ENCODE assay signal across 10 mouse cellular contexts in the genomic region with DNA sequence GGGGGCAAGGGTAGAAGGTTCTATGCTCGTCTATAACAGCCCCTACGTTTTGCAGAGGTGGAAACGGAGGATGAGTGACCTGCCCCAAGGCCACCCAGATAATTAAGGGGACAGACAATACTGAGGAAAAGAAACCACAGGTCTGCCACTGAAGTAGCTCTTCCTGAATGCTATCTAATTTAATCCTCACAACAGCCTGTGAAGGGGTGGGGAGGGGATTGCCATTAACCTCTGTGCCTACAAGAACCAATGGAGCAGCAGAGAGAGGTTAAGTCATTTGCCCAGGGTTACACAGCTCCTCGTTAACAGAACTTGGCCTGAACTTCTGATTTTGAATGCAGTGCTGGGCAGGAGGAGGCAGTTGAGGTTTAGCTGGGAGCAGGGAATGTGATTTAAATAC. TPM values are rescaled to one million over a fixed set of nuclear protein-coding genes. Genes with fewer than 3 reads are reported as not detected.
DNase-seq lines count a peak whose midpoint lies in the region; ATAC-seq lines count a peak whose summit lies in the region.
"Had no signal": no experiment of that assay in that cellular context is flagged by ENCODE, and none has a peak within 500 bp of the region (broad histone marks: within the 10 kb centered on the region; RNA-seq: fewer than 3 reads in every experiment).

No protein-coding gene starts in this region.

- no peak for DNase-seq in neural tube, embryonic 11.5 days (ENCODE audit: low spot score)
- DNase-seq in neural tube, embryonic 10.5 days (ENCODE audit: extremely low spot score, low spot score): no peak
- DNase-seq in T-cell, adult 2 months (ENCODE audit: low spot score): no peak
- DNase-seq in spleen, postnatal 4 days (ENCODE audit: low spot score in 2 of 2): no peak
- DNase-seq in left cerebral cortex, postnatal 4 days: no peak
- DNase-seq: layer of hippocampus, postnatal 36 days; liver, embryonic 13.5 days; lung, postnatal 36 days had no signal

- no peak overlapping the region for H3K9ac ChIP-seq in neural tube, embryonic 11.5 days (ENCODE audit: low read length)
- no peak overlapping the region for H3K9ac ChIP-seq in forebrain, embryonic 15.5 days (replicated peaks)
- no peak overlapping the region for H3K9ac ChIP-seq in limb, embryonic 15.5 days
- H3K9ac ChIP-seq: liver, embryonic 13.5 days had no signal

- no peaks in the 10 kb centered on the region for H3K36me3 ChIP-seq in neural tube, embryonic 11.5 days (ENCODE audit: control insufficient read depth, insufficient read depth, low read length)
- H3K36me3 ChIP-seq in forebrain, embryonic 15.5 days: no peaks in the 10 kb centered on the region
- no peaks in the 10 kb centered on the region for H3K36me3 ChIP-seq in limb, embryonic 15.5 days
- H3K36me3 ChIP-seq: liver, embryonic 13.5 days had no signal

- no peaks in the 10 kb centered on the region for H3K9me3 ChIP-seq in neural tube, embryonic 11.5 days (ENCODE audit: control insufficient read depth, low read length)
- H3K9me3 ChIP-seq in forebrain, embryonic 15.5 days: no peaks in the 10 kb centered on the region
- no peaks in the 10 kb centered on the region for H3K9me3 ChIP-seq in limb, embryonic 15.5 days
- H3K9me3 ChIP-seq: liver, embryonic 13.5 days had no signal

- intact Hi-C loops in left cerebral cortex, postnatal 4 days (cut with DNase I): no loop called here

- H3K27ac ChIP-seq in neural tube, embryonic 11.5 days (ENCODE audit: low read depth, low read length): peak overlapping the region; percentile 75; the same call in 1 of the 2 replicates
- peak overlapping the region; percentile 96 for H3K27ac ChIP-seq in forebrain, embryonic 15.5 days (replicated peaks)
- H3K27ac ChIP-seq in limb, embryonic 15.5 days: peak overlapping the region; percentile 81
- H3K27ac ChIP-seq: liver, embryonic 13.5 days had no signal

- 4% methylated on average over 4 of the region's 4 CpGs for WGBS in neural tube, embryonic 11.5 days
- 8% methylated on average over 4 of the region's 4 CpGs for WGBS in forebrain, embryonic 15.5 days
- 19% methylated on average over 3 of the region's 4 CpGs for WGBS in limb, embryonic 15.5 days

- H3K4me2 ChIP-seq in neural tube, embryonic 11.5 days (ENCODE audit: low read depth): no peak overlapping the region
- peak overlapping the region; percentile 54; the same call in 1 of the 2 replicates for H3K4me2 ChIP-seq in forebrain, embryonic 15.5 days (replicated peaks)
- peak overlapping the region; percentile 41 for H3K4me2 ChIP-seq in limb, embryonic 15.5 days
- H3K4me2 ChIP-seq: liver, embryonic 13.5 days had no signal

- H3K4me3 ChIP-seq in neural tube, embryonic 11.5 days (ENCODE audit: low read depth, low read length): no peak overlapping the region
- no peak overlapping the region for H3K4me3 ChIP-seq in forebrain, embryonic 15.5 days
- no peak overlapping the region for H3K4me3 ChIP-seq in limb, embryonic 15.5 days
- H3K4me3 ChIP-seq: liver, embryonic 13.5 days had no signal

- ATAC-seq in neural tube, embryonic 11.5 days (ENCODE audit: insufficient read depth, low FRiP score, low TSS enrichment): no peak
- no peak for ATAC-seq in forebrain, embryonic 15.5 days (replicated peaks)
- ATAC-seq in limb, embryonic 15.5 days (ENCODE audit: insufficient number of reproducible peaks, low FRiP score, low TSS enrichment, low read depth): no peak

- peaks cover 29% of the 10 kb centered on the region for H3K27me3 ChIP-seq in neural tube, embryonic 11.5 days (ENCODE audit: control insufficient read depth, insufficient read depth, low read length)
- H3K27me3 ChIP-seq in forebrain, embryonic 15.5 days: no peaks in the 10 kb centered on the region
- peaks cover 13% of the 10 kb centered on the region; the same call in 1 of the 2 replicates for H3K27me3 ChIP-seq in limb, embryonic 15.5 days

- peaks cover 30% of the 10 kb centered on the region for H3K4me1 ChIP-seq in neural tube, embryonic 11.5 days (ENCODE audit: control insufficient read depth, insufficient read depth, low read length)
- H3K4me1 ChIP-seq in forebrain, embryonic 15.5 days: peaks cover 79% of the 10 kb centered on the region
- H3K4me1 ChIP-seq in limb, embryonic 15.5 days: peaks cover 76% of the 10 kb centered on the region

RNA-seq across cellular contexts. Expression of a gene that starts 3.6 kb away (rescaled TPM):
- 12.4 TPM in 2 replicates for polyA plus RNA-seq in neural tube, embryonic 11.5 days (2014; fragmentation: Nextera tagmentation; extraction: Ambion mirVana)
- 18.2 and 18.7 TPM in 2 replicates for polyA plus RNA-seq in forebrain, embryonic 15.5 days (2015; fragmentation: Nextera tagmentation; extraction: Ambion mirVana)
- polyA plus RNA-seq in limb, embryonic 15.5 days (2015; fragmentation: Nextera tagmentation; extraction: Ambion mirVana): 8.5 and 10.5 TPM in 2 replicates
- total RNA-seq in left cerebral cortex, postnatal 4 days (2021): 100 to 1,000 TPM; 142 to 145 TPM

RNA-seq across cellular contexts. Expression of a gene that starts 49.0 kb away (rescaled TPM):
- polyA plus RNA-seq in neural tube, embryonic 11.5 days (2014; fragmentation: Nextera tagmentation; extraction: Ambion mirVana): 3.0 and 3.7 TPM in 2 replicates
- polyA plus RNA-seq in forebrain, embryonic 15.5 days (2015; fragmentation: Nextera tagmentation; extraction: Ambion mirVana): 1.6 and 1.8 TPM in 2 replicates
- polyA plus RNA-seq in limb, embryonic 15.5 days (2015; fragmentation: Nextera tagmentation; extraction: Ambion mirVana): 4.7 and 5.2 TPM in 2 replicates
- 1 to 10 TPM; 2.0 to 2.1 TPM for total RNA-seq in left cerebral cortex, postnatal 4 days (2021)
